Mouse (Mus musculus): ENCODE results near the gene Pip5kl1. TPM values are rescaled to one million over a fixed set of nuclear protein-coding genes. Genes with fewer than 3 reads are reported as not detected.

Gene Pip5kl1
- polyA plus RNA-seq, 1 experiment from 2014 or later, result not detected

DNA sequence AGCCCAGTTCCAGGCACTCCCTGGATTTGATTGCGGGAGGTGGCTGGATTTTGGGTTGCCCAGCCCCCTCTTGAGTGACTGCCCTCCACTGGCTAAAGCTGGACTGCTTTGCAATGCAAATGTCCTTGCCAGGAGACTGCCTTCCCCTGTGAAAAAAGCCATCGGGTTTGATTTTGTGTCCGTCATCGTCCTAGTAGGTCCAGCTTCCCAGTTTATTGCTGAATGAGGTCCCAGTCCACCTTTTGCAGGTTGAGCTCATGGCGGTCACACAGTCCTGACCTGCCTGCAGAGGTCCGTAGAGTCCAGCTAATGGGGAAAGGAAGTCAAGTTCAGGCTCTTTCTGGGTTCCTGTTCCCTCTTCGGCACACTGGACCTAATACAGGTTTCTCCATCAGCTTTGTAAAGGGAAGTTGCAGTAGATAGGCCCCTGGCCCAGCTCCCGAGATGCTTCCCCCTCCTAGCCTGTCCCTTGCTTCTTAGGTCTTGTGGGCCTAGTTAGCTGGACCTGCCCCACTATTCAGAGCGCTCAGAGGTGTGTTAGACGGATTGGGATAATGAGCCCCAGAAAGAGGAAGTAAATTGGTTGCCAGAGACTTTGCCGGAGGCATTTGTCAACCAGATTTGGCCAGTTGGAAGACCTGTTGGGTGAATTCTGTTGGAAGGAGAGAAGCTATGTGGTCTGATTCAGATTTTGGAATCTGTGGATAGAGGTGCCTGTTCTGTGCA, 37.8 kb upstream of the Pip5kl1 start:
- peaks cover 73% of the 10 kb centered on the region for H3K27me3 ChIP-seq
- peak overlapping the region; percentile 82; the same call in 1 of the 2 replicates for H3K9ac ChIP-seq
- DNase-seq (no peak), ATAC-seq (ENCODE audit: low read depth) (no peak)
- H3K4me1 ChIP-seq (replicated peaks), result peaks cover 56% of the 10 kb centered on the region
- H3K4me3 ChIP-seq (replicated peaks), result peak overlapping the region; percentile 79
- peak overlapping the region; percentile 32; the same call in 1 of the 2 replicates for H3K27ac ChIP-seq
- H3K36me3 ChIP-seq, result no peaks in the 10 kb centered on the region
- H3K9me3 ChIP-seq (replicated peaks), result no peaks in the 10 kb centered on the region
- 4% methylated on average over 11 of the region's 11 CpGs for WGBS (ENCODE audit: insufficient replicate concordance)
- H3K4me2 ChIP-seq, result peak overlapping the region; percentile 100

DNA sequence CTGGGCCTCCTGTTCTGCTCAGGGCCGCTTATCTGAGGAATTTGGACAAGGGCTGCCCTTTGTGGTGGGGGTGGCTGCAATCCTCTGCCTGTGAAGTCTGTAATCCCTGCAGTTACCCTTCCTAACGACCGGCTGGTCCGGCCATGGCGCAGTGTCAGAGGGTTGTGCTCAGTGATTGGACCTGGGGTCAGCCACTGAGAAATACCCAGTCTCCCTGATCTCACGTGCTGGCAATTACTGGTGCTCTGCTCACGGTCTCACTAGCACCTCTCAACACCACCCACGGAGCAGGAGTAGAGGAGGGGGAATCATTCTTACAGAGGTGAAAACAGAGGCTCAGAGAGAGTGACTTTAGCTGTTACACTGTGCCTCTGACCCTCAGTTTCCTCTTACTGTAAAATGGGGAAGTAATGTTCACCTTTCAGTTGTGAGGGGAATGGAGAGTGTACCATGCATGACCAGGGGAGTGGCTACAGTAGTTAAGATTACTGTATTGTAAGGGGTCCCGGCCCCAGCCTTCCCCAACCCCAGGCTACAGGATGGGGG, 37.2 kb upstream of the Pip5kl1 start:
- Histone ChIP-seq H3K4me3 (replicated peaks) (peak overlapping the region; percentile 79), H3K9me3 (replicated peaks) (no peaks in the 10 kb centered on the region), H3K27ac (peak overlapping the region; percentile 32; the same call in 1 of the 2 replicates), H3K36me3 (no peaks in the 10 kb centered on the region), H3K27me3 (peaks cover 73% of the 10 kb centered on the region), H3K4me1 (replicated peaks) (peaks cover 56% of the 10 kb centered on the region), H3K4me2 (peak overlapping the region; percentile 100), H3K9ac (peak overlapping the region; percentile 82; the same call in 1 of the 2 replicates)
- WGBS (ENCODE audit: insufficient replicate concordance), result 9% methylated on average over 9 of the region's 9 CpGs
- ATAC-seq (ENCODE audit: low read depth) (peak; percentile 2; the same call in 1 of the 2 replicates), DNase-seq (no peak)

DNA sequence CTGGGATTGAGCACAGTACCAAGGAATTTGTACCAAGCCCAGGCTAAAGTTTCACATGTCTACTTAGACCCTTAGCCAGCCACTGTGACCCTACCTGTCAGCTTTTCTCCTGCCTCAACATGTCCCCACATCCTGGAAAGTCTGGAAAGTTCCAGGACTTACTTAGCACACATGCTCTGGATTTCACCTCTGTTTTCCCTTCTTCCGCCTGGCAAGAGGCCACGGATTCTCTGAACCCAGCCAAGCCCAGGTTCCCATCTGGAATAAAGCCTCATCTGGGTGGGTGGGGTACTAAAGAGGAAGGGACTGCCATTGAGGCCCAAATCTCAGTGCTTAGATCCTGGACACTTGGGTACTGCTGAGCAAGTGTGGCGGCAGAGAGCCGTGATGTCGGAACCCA, 36.7 kb upstream of the Pip5kl1 start:
- Histone ChIP-seq H3K27me3 (peaks cover 73% of the 10 kb centered on the region), H3K36me3 (no peaks in the 10 kb centered on the region), H3K27ac (no peak overlapping the region), H3K4me3 (replicated peaks) (no peak overlapping the region), H3K4me2 (peak overlapping the region; percentile 100; the same call in 1 of the 2 replicates), H3K9ac (no peak overlapping the region), H3K4me1 (replicated peaks) (peaks cover 56% of the 10 kb centered on the region), H3K9me3 (replicated peaks) (no peaks in the 10 kb centered on the region)
- WGBS (ENCODE audit: insufficient replicate concordance), result 72% methylated on average over 5 of the region's 5 CpGs
- DNase-seq (no peak), ATAC-seq (ENCODE audit: low read depth) (no peak)

GRCm38 (mm10) chr2:32538461-32538860, 36.1 kb upstream of the Pip5kl1 start:
- H3K27ac ChIP-seq, result no peak overlapping the region
- peaks cover 67% of the 10 kb centered on the region for H3K27me3 ChIP-seq
- H3K4me1 ChIP-seq (replicated peaks), result peaks cover 54% of the 10 kb centered on the region
- no peaks in the 10 kb centered on the region for H3K36me3 ChIP-seq
- H3K9ac ChIP-seq, result no peak overlapping the region
- WGBS (ENCODE audit: insufficient replicate concordance), result 61% methylated on average over 4 of the region's 4 CpGs
- H3K9me3 ChIP-seq (replicated peaks), result no peaks in the 10 kb centered on the region
- DNase-seq (no peak), ATAC-seq (ENCODE audit: low read depth) (no peak)
- H3K4me2 ChIP-seq, result no peak overlapping the region
- no peak overlapping the region for H3K4me3 ChIP-seq (replicated peaks)

GRCm38 (mm10) chr2:32539452-32539981, 35.1 kb upstream of the Pip5kl1 start:
- no peaks in the 10 kb centered on the region for H3K36me3 ChIP-seq
- H3K4me2 ChIP-seq, result no peak overlapping the region
- peaks cover 44% of the 10 kb centered on the region for H3K4me1 ChIP-seq (replicated peaks)
- H3K9ac ChIP-seq, result no peak overlapping the region
- no peaks in the 10 kb centered on the region for H3K9me3 ChIP-seq (replicated peaks)
- 73% methylated on average over 14 of the region's 14 CpGs for WGBS (ENCODE audit: insufficient replicate concordance)
- H3K27ac ChIP-seq, result no peak overlapping the region
- ATAC-seq (ENCODE audit: low read depth) (no peak), DNase-seq (no peak)
- H3K27me3 ChIP-seq, result peaks cover 58% of the 10 kb centered on the region
- no peak overlapping the region for H3K4me3 ChIP-seq (replicated peaks)

DNA sequence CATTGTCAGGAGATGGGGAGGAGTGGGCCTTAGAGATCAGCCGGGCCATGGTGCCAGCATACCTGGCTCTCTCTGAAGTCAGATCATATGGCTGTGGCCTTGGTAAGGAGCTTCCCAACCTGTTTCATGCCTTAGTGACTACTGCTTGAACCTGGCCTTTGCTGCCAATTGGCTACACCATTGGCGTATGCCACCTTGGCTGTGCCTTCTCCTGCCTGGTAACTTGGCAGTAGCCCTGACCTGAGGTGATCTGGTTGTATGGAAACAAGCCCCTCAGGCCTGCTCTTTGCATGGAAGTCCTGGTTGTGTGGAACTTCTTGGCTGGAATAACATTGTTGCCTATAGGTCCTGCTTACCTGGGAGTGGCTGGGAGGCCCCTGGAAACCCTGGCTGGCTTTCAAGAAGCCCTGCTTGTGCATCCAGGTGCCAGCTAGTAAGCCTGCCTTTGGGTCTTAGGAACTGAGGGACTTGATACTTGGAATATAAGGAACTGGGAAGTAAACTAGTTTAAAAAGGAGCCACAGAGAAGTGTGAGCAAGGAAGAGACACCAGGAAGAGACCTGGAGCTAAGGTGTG, 33.2 kb upstream of the Pip5kl1 start:
- Histone ChIP-seq H3K4me2 (no peak overlapping the region), H3K4me3 (replicated peaks) (no peak overlapping the region), H3K9ac (no peak overlapping the region), H3K9me3 (replicated peaks) (no peaks in the 10 kb centered on the region), H3K36me3 (no peaks in the 10 kb centered on the region), H3K27ac (no peak overlapping the region), H3K27me3 (peaks cover 45% of the 10 kb centered on the region), H3K4me1 (replicated peaks) (peaks cover 29% of the 10 kb centered on the region)
- ATAC-seq (ENCODE audit: low read depth) (no peak), DNase-seq (no peak)
- 72% methylated on average over 2 of the region's 2 CpGs for WGBS (ENCODE audit: insufficient replicate concordance)

DNA sequence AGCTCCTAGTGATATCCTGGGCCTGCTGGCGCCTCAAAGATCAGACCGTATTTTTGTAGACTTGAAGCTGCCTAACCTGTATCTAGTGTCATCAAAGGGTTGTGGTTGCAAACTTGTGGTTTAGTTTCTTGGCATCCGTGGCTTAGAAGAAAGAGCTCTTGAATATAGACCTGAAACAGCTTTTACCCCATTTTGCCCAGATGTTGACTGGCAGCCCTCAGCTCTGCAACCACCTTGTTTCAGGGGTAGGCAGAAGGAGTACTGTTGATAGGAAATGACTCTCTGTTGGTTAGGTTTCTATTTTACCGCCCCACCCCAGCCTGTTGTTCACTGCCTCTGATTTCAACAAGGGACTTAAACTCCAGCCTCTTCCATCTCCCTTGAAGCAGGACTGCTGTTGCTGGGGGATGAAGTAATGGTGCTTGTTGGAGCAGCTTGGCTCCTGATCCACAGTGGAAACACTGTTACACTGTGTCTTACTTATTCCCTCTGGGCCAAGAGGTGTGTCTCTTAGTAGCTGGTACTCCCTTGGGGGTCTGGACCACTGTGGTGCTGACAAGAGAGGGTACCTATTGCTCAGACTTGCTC, 32.5 kb upstream of the Pip5kl1 start:
- no peaks in the 10 kb centered on the region for H3K9me3 ChIP-seq (replicated peaks)
- peaks cover 38% of the 10 kb centered on the region for H3K27me3 ChIP-seq
- ATAC-seq (ENCODE audit: low read depth) (no peak), DNase-seq (no peak)
- H3K9ac ChIP-seq, result no peak overlapping the region
- H3K4me3 ChIP-seq (replicated peaks), result no peak overlapping the region
- no peak overlapping the region for H3K27ac ChIP-seq
- no peak overlapping the region for H3K4me2 ChIP-seq
- peaks cover 23% of the 10 kb centered on the region for H3K4me1 ChIP-seq (replicated peaks)
- 40% methylated on average over 4 of the region's 4 CpGs for WGBS (ENCODE audit: insufficient replicate concordance)
- H3K36me3 ChIP-seq, result no peaks in the 10 kb centered on the region

- H3K27ac ChIP-seq, result no peak overlapping the region
- H3K4me3 ChIP-seq (replicated peaks), result no peak overlapping the region
- no peaks in the 10 kb centered on the region for H3K36me3 ChIP-seq
- DNase-seq, result no peak
- WGBS (ENCODE audit: insufficient replicate concordance), result 79% methylated on average over 3 of the region's 3 CpGs
- H3K9ac ChIP-seq, result no peak overlapping the region
- peaks cover 28% of the 10 kb centered on the region for H3K27me3 ChIP-seq
- H3K4me1 ChIP-seq (replicated peaks), result peaks cover 13% of the 10 kb centered on the region
- no peak for ATAC-seq (ENCODE audit: low read depth)
- no peaks in the 10 kb centered on the region for H3K9me3 ChIP-seq (replicated peaks)
- H3K4me2 ChIP-seq, result no peak overlapping the region
Observed at GRCm38 (mm10) chr2:32543031-32543449, 31.6 kb upstream of the Pip5kl1 start.

DNA sequence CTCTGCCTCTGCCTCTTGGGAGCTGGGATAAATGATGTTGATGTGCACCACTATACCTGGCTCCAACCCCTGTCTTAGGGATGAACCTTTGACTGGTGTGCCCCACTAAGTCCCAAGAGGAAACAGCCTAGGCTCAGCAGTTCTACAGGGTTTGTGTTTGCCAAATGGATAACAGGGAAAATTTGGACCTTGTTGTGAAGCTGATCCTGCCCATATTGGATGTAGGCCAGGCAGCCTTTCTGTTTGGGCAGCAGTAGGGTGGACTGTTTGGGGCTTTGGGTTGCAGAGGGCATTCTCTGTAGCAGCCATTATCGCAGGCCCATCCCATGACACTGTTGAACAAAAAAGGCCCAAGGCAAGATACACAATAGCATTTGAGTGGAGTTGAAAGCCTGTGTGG, 27.6 kb upstream of the Pip5kl1 start:
- no peaks in the 10 kb centered on the region for H3K9me3 ChIP-seq (replicated peaks)
- no peak overlapping the region for H3K9ac ChIP-seq
- no peaks in the 10 kb centered on the region for H3K36me3 ChIP-seq
- H3K4me2 ChIP-seq, result no peak overlapping the region
- ATAC-seq (ENCODE audit: low read depth) (no peak), DNase-seq (no peak)
- no peak overlapping the region for H3K4me3 ChIP-seq (replicated peaks)
- WGBS (ENCODE audit: insufficient replicate concordance), result 88% methylated on average over 1 of the region's 1 CpGs
- no peak overlapping the region for H3K27ac ChIP-seq
- no peaks in the 10 kb centered on the region for H3K4me1 ChIP-seq (replicated peaks)
- no peaks in the 10 kb centered on the region for H3K27me3 ChIP-seq

DNA sequence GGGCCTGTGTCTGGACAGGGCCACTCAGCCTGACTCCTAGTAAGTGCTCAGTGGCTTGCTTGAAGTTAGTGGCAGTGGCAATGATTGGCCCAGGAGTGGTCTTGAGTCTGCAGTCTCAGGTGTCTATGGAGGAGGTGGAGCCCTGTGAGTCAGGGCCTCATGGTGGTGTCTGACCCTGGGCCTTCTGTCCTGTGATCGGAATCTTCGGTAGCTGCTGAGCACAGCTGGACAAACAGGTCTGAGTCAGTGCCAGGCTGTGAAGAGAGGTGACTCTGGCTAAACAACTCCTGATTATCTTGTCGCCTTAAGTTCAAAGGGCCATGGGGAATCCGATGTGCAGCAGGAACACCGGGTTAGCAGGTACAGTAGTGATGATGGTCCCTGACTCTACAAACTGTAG, 27.2 kb upstream of the Pip5kl1 start:
- ATAC-seq (ENCODE audit: low read depth) (no peak), DNase-seq (no peak)
- Histone ChIP-seq H3K27me3 (no peaks in the 10 kb centered on the region), H3K4me2 (no peak overlapping the region), H3K9ac (no peak overlapping the region), H3K9me3 (replicated peaks) (no peaks in the 10 kb centered on the region), H3K4me1 (replicated peaks) (no peaks in the 10 kb centered on the region), H3K4me3 (replicated peaks) (no peak overlapping the region), H3K27ac (no peak overlapping the region), H3K36me3 (no peaks in the 10 kb centered on the region)
- 75% methylated on average over 5 of the region's 5 CpGs for WGBS (ENCODE audit: insufficient replicate concordance)

GRCm38 (mm10) chr2:32547964-32548739, 26.4 kb upstream of the Pip5kl1 start:
- Histone ChIP-seq H3K27me3 (no peaks in the 10 kb centered on the region), H3K9ac (no peak overlapping the region), H3K27ac (no peak overlapping the region), H3K4me1 (replicated peaks) (no peaks in the 10 kb centered on the region), H3K4me2 (no peak overlapping the region), H3K36me3 (no peaks in the 10 kb centered on the region), H3K9me3 (replicated peaks) (no peaks in the 10 kb centered on the region), H3K4me3 (replicated peaks) (no peak overlapping the region)
- WGBS (ENCODE audit: insufficient replicate concordance), result 64% methylated on average over 7 of the region's 7 CpGs
- no peak for DNase-seq
- no peak for ATAC-seq (ENCODE audit: low read depth)

All from liver, embryonic 13.5 days (tissue).